Mouse (Mus musculus) G1E (cell line): Measurements from ENCODE around the gene Coq8a.

Experiments
- CTCF ChIP-seq: IDR thresholded peaks from 2 replicates; pipeline ENCODE4 v1.5.1; 2012; ENCODE audit warnings: low read depth, low read length, inconsistent platforms, mixed read lengths
- GATA1 ChIP-seq: IDR thresholded peaks from 2 replicates; pipeline ENCODE4 v1.6.1; 2012; ENCODE audit warnings: borderline replicate concordance, low read length, inconsistent platforms, mixed read lengths
- POLR2AphosphoS5 ChIP-seq: IDR thresholded peaks from 2 replicates; pipeline ENCODE4 v1.6.1; 2012; ENCODE audit warnings: low read depth, low read length, inconsistent platforms; ENCODE audit not compliant: insufficient replicate concordance
- TAL1 ChIP-seq: conservative IDR thresholded peaks from 2 replicates; pipeline ENCODE4 v1.6.1; 2012; ENCODE audit warnings: low read depth, low read length, inconsistent platforms, mixed read lengths

- TF ChIP-seq CTCF = no peak
- no peak for TF ChIP-seq GATA1
- no peak for TF ChIP-seq TAL1
- no peak for TF ChIP-seq POLR2AphosphoS5
These were observed 8.3 kb downstream of the Coq8a start for GRCm38 (mm10) chr1:180191112-180191511.
